Mouse (Mus musculus): ENCODE measurements around the gene Aldh3a1.
A peak's percentile ranks its signal among the peaks of the same experiment; 100 is the strongest.

The Aldh3a1 gene

DNA sequence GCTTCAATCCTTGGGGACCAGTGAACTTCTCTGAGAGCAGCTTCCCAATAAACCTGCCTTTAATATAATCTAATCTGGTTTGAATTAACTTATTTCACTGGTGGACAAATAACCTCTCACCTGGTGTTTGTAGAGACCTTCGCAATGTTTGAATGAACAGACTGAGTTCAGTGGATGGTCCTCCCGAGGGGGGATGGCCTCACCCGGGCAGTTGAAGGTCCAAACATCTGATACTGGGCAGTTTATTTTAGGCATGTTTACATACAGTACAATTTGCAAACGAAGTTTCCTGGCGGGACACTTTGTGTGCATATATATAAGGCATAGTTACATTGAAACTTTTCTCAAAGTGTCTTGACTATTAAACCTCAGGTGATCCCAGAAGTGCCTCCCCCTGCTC, 26.8 kb downstream of the Aldh3a1 start:
- DNase-seq (ENCODE audit: low read depth in 1 of 2, low spot score in 2 of 2) = no peak

DNA sequence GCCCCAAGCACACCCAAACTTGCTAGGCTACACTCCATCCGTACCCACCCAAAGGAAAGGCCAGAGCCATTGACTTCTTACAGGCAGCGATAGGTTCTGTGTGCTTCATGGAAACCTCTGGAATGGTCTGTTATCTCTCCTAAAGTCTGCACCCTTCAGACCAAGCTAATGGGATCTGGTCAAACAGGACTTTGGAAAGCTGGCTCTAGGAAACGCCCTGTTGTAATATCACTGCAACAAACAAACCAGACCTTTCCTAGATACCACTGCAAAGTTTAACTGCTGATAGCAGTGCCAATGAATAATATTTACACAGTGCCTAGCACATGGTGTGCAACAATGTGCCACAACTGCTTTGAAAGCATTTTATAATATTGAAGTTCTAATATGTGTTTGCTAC, 28.7 kb downstream of the Aldh3a1 start:
- no peak for DNase-seq (ENCODE audit: low read depth in 1 of 2, low spot score in 2 of 2)

DNA sequence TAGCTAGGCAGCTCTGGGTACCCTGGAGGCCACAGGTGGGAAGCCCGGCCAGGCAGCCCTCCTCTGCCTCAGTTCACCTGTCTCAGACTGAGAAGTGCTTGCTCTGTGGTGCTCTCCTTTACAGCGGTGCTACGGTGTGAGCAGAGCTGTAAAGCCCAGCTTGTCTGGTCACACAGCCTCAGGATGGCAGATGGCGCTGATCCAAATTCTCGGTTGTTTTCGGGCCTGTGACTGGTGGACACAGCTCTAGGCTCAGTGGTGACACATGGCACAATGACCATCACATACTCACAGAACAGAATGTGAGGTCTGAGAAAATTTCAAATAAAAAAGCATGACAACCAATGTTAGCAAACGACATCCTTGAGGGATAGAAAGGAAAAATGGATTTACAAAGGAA, 37.1 kb downstream of the Aldh3a1 start:
- no peak for DNase-seq (ENCODE audit: low read depth in 1 of 2, low spot score in 2 of 2)

DNA sequence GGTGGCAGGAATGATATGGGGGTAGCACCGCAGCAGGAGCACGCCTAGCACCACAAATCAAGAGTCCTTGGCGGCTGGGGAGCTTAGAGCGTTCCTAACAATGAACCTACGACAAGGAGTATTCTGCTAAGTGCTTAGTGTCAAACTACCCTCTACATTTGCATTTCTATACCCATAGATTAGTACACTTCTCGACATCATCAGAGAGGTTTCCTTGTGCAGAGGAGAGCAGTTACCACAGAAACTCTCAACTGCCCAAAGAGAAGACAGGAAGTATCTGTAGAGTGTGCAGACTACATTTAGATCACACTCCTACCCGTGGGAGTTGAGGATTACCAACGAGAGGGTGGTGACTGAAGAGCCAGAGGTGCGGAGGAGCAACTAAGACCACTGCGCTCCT, 44.4 kb downstream of the Aldh3a1 start:
- DNase-seq (ENCODE audit: low read depth in 1 of 2, low spot score in 2 of 2) = no peak

DNA sequence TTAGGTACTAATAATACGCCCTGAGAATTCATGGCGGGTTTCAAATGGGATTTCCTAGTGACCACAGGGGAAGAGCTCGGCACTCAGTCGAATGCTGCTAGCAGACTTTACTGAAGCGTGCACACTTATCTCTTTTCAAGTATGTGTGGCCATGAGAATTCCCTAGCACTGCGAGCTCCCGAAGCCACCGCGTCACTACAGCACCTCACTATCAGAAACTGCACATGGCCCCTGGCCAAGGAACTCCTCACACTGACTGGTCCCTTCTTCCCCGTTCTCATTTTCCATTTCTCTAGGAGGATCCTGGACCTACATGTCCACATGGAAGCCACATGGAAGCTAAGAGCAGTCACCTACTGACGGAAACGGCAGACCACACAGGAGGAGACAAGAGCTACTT, 45.5 kb downstream of the Aldh3a1 start:
- no peak for DNase-seq (ENCODE audit: low read depth in 1 of 2, low spot score in 2 of 2)

- no peak for DNase-seq (ENCODE audit: low read depth in 1 of 2, low spot score in 2 of 2)
These were observed 51.8 kb downstream of the Aldh3a1 start for GRCm38 (mm10) chr11:61259106-61259505.

DNA sequence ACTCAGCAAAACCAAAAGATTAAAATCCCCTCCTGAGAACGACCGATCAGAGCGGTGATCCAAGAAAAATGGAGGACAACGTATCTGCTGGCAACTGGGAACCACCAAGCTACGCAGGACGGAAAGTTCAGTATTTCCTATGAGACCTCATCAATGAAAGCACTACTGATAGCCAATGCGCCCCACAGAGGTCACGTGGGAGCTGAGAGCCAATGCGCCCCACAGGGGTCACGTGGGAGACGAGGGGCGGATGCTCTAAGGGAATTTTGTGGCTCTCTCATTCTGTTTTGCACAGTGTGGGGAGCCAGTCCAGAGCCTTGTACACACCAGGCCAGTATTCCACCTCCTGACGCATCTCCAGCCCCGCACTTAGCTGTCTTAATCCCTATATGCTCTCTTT, 55.2 kb downstream of the Aldh3a1 start:
- DNase-seq (ENCODE audit: low read depth in 1 of 2, low spot score in 2 of 2) = no peak

GRCm38 (mm10) chr11:61263841-61264240, 56.5 kb downstream of the Aldh3a1 start:
- DNase-seq (ENCODE audit: low read depth in 1 of 2, low spot score in 2 of 2) = no peak

DNA sequence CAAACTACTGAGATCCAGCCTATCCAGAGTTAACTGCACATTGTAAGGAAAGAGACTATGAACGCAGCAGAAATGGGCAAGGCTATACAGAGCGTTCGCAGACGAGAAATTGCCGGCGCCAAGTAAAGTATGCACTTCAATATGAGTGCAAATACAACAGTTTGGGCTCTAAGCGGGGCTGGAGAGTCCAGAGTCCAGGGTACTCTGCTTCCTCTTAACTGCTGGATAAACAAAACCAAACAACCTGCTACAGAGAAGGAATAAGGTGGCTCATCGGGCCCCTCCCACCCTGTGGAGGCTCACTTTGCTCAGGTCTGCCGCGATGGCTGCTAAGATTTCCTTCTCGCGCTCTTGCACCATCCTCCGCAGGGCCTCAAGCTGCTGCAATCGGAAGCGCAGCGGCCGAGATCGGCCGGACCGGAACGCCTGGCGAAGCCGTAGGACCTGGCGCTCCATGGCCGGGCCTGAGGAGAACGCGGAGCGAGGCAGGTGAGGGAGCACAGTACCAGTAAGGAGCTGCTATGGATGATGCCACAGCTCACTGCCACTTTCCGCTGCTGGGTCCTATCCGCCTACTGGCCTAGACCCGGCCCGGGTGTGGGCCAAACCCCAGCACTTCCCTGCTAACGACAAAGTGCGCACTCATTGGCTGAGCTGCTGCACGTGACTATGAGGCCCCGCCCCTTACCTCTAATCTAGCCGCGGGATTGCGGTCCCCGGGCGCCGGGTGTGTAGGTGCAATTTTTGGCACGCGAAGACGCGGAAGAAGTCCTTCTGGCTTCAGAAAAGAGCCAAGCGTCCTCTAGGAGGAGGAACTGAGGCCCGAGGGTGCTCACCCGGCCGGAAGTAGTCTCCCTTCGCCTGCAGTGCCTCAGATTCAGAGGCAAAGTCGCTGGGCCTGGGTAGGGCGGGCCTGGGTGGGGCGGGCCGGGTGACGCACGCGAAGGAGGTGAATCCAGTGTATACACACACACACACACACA, 59.5 kb downstream of the Aldh3a1 start, which contains the start of gene Aldh3a2:
Aldh3a2 (minus strand) TSS at position 914 of the 983 bp plus-strand sequence.
- DNase-seq (ENCODE audit: low read depth in 1 of 2, low spot score in 2 of 2) = peak; percentile 82 to 90
